Mouse (Mus musculus): Measurements from ENCODE around the gene 2210418O10Rik.
"Not testable (repeated sequence)": the region's sequence is repeated elsewhere in the genome, so short reads cannot be mapped to it uniquely, and the experiment has no call there.

Gene 2210418O10Rik

GRCm38 (mm10) chr2:176226269-176226668 lies at the start of gene 2210418O10Rik:
TSS of gene 2210418O10Rik (plus strand) at chr2:176226569.
- in situ Hi-C loops (cut with MseI, MboI) = not testable (repeated sequence)

GRCm38 (mm10) chr2:176248519-176248918 lies 22.1 kb downstream of the 2210418O10Rik start:
- in situ Hi-C loops (cut with MseI, MboI) = not testable (repeated sequence)
